Mouse (Mus musculus) gastrocnemius, postnatal 4 days (tissue): ENCODE results near the gene Vangl2. TPM values are rescaled to one million over a fixed set of nuclear protein-coding genes. Genes with fewer than 3 reads are reported as not detected.
"Not testable (repeated sequence)": the region's sequence is repeated elsewhere in the genome, so short reads cannot be mapped to it uniquely, and the experiment has no call there.

ENCODE experiments used
- DNase-seq, 2 experiments: peaks; one replicate each; pipeline ENCODE4 v3.0.0; 2021 to 2022; ENCODE audit warnings: low spot score in 2 of 2, mixed read lengths in 2 of 2
- total RNA-seq, 2 experiments: library from RNA; stranded (reverse); gene quantifications; 2 replicates each; pipeline ENCODE4 v1.2.3; 2021

The Vangl2 gene
- total RNA-seq, 2 experiments from 2014 or later, result 9.6 to 10.4 TPM

GRCm38 (mm10) chr1:171974361-171974760, 53.9 kb downstream of the Vangl2 start:
- DNase-seq, result not testable (repeated sequence)

- DNase-seq, result no peak
These were observed 57.2 kb downstream of the Vangl2 start for GRCm38 (mm10) chr1:171970854-171971586.

DNA sequence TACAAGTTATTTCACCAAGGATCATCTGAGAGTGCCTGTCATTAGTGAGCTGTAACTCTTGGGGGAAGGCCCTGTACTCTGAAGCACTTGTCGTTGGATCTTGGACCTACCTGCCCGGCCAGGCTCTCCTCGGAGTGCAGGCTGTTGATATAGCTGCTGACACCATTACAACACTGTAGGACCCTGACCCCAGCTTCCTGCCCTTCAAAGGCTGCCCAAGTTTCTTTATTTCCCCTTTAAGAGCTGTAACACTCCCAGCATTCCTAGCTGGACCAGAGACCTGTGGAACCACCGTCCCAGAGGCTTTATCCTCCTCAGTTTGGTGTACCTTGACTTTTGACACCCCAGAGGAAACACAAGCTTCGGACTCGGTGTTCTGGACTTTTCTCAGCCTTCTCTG, 59.0 kb downstream of the Vangl2 start:
- no peak for DNase-seq

GRCm38 (mm10) chr1:171966054-171966790, 62.0 kb downstream of the Vangl2 start:
- DNase-seq, result no peak

DNA sequence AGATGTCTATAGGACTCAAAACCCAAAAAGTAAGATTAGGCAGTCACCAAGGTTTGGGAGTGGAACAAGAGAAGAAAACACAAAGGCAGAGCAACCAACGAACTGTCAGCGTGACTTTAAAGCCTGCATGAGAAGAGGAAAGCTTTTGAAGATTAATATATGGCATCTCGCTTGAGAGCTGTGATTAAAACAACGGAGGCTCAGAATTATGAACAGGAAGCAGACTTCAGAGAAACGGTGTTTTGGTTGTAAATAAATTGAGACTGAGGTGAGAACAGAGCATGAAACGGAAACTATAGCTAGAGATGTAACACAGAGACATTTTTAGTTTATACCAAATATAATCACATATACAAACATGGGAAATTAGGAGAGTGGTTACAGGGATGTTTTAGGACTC, 64.6 kb downstream of the Vangl2 start:
- no peak for DNase-seq

GRCm38 (mm10) chr1:171961704-171962103, 66.5 kb downstream of the Vangl2 start:
- no peak for DNase-seq

GRCm38 (mm10) chr1:171960726-171961125, 67.5 kb downstream of the Vangl2 start:
- no peak for DNase-seq

- DNase-seq, result no peak
These were observed 70.8 kb downstream of the Vangl2 start for GRCm38 (mm10) chr1:171957411-171957810.

GRCm38 (mm10) chr1:171955071-171955470, 73.2 kb downstream of the Vangl2 start:
- DNase-seq, result no peak

Other genes with a start within 250 kb of the Vangl2 start
- gene Cd84, start 188.7 kb downstream of the Vangl2 start, total RNA-seq, result 1 to 10 TPM; 3.3 to 3.4 TPM
- gene Gm10521, start 132.8 kb downstream of the Vangl2 start, total RNA-seq, result under 1 TPM; 0.16 to 0.20 TPM
- under 1 TPM; 0.21 to 0.39 TPM for gene Slamf6, start 110.9 kb downstream of the Vangl2 start, total RNA-seq
- gene Nhlh1, start 29.1 kb upstream of the Vangl2 start, total RNA-seq, result not detected
- 100 to 1,000 TPM; 162 to 172 TPM for gene Copa, start 54.1 kb upstream of the Vangl2 start, total RNA-seq
- 10 to 100 TPM; 62.9 to 65.4 TPM for gene Ncstn, start 54.4 kb upstream of the Vangl2 start, total RNA-seq
- 100 to 1,000 TPM; 130 to 147 TPM for gene Pex19, start 98.3 kb upstream of the Vangl2 start, total RNA-seq
- 100 to 1,000 TPM; 139 to 169 TPM for gene Dcaf8, start 119.6 kb upstream of the Vangl2 start, total RNA-seq
- 100 to 1,000 TPM; 113 TPM for gene Pea15a, start 178.4 kb upstream of the Vangl2 start, total RNA-seq
- 1,000 to 10,000 TPM; 2,015 to 2,024 TPM for gene Casq1, start 191.4 kb upstream of the Vangl2 start, total RNA-seq
- gene Atp1a4, start 230.0 kb upstream of the Vangl2 start, total RNA-seq, result under 1 TPM; 0.17 to 0.18 TPM
- gene Igsf8, start 233.2 kb upstream of the Vangl2 start, total RNA-seq, result 10 to 100 TPM; 24.8 to 26.9 TPM